Mouse (Mus musculus) small intestine, adult 2 months (tissue): ENCODE results near the gene Pcca.

Source experiments
- CTCF ChIP-seq: fragments of 200-500 bp; IDR thresholded peaks from 2 replicates; pipeline ENCODE4 v1.5.1; 2012; ENCODE audit warnings: low read depth, mild to moderate bottlenecking, control low read depth, inconsistent platforms, low read length, moderate library complexity, mixed read lengths; ENCODE audit not compliant: insufficient replicate concordance, insufficient read length; ENCODE audit errors: extremely low read depth
- POLR2A ChIP-seq: fragments of 200-500 bp; IDR thresholded peaks from 2 replicates; pipeline ENCODE4 v1.6.1; 2012; ENCODE audit warnings: low read depth, mild to moderate bottlenecking, control low read depth, inconsistent platforms, low read length, moderate library complexity

DNA sequence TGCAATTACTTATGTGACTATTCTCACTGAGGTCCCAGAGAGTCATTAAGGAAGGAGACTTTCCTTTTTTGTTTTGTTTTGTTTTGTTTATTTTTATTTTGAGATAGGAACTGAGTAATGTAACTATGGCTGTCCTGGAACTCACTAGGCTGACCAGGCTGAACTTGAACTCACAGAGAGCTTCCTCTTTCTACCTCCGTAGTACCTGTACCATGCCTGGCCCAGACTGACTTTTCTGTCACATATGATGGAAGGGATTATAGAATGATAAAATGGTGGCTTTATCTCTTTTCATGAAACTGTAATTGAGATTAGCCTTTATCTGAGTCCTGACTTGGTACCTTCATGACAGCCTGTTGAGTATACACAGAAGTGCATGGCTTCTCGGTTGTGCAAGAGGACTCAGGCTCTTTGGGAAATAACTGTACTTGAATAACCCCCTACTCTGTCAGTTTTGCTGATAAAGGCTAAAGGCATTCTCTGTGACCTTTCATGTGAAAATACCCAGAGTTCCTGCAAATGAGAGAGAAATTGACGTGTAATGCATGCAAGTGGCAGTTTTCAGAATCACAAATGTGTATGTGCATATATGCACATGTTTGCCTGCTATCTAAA lies 115.3 kb downstream of the Pcca start:
- TF ChIP-seq POLR2A = no peak
- TF ChIP-seq CTCF = no peak
